Mouse (Mus musculus) neural tube, embryonic 11.5 days (tissue): ENCODE measurements around the gene Tas2r117. TPM values are rescaled to one million over a fixed set of nuclear protein-coding genes. Genes with fewer than 3 reads are reported as not detected.

Experiments
- ATAC-seq: fragments of 200-750 bp; cut with Nextera tagmentation; 2 replicates; pipeline ENCODE4 v1.8.0; 2017; ENCODE audit warnings: moderate number of reproducible peaks, mild to moderate bottlenecking, moderate TSS enrichment, moderate library complexity; ENCODE audit not compliant: insufficient read depth, low FRiP score, low TSS enrichment
- DNase-seq: peaks from one replicate; pipeline ENCODE4 v3.0.0-alpha.2; 2015; ENCODE audit warnings: low spot score
- H3K27ac ChIP-seq: fragments of 300-500 bp; sonication (generic); 2 replicates; pipeline ENCODE4 v1.5.1; 2014; ENCODE audit warnings: low read depth, mild to moderate bottlenecking, low read length
- H3K27me3 ChIP-seq: fragments of 300-500 bp; sonication (generic); 2 replicates; pipeline ENCODE4 v1.6.1; 2014; ENCODE audit warnings: mild to moderate bottlenecking, low read length, mixed read lengths; ENCODE audit not compliant: control insufficient read depth, insufficient read depth
- H3K36me3 ChIP-seq: fragments of 300-500 bp; sonication (generic); 2 replicates; pipeline ENCODE4 v1.6.1; 2014; ENCODE audit warnings: mild to moderate bottlenecking, low read length, moderate library complexity, mixed read lengths; ENCODE audit not compliant: control insufficient read depth, insufficient read depth
- H3K4me1 ChIP-seq: fragments of 300-500 bp; sonication (generic); 2 replicates; pipeline ENCODE4 v1.6.1; 2014; ENCODE audit warnings: low read length, mixed read lengths; ENCODE audit not compliant: control insufficient read depth, insufficient read depth
- H3K4me2 ChIP-seq: fragments of 300-500 bp; sonication (generic); 2 replicates; pipeline ENCODE4 v1.6.1; 2014; ENCODE audit warnings: low read depth, mild to moderate bottlenecking, moderate library complexity
- H3K4me3 ChIP-seq: fragments of 300-500 bp; sonication (generic); 2 replicates; pipeline ENCODE4 v1.5.1; 2014; ENCODE audit warnings: low read depth, low read length
- H3K9ac ChIP-seq: fragments of 300-500 bp; sonication (generic); 2 replicates; pipeline ENCODE4 v1.6.1; 2014; ENCODE audit warnings: mild to moderate bottlenecking, low read length
- H3K9me3 ChIP-seq: fragments of 300-500 bp; sonication (generic); 2 replicates; pipeline ENCODE4 v1.6.1; 2016; ENCODE audit warnings: low read length; ENCODE audit not compliant: control insufficient read depth
- WGBS: fragments of 180-500 bp; shearing (Covaris S2); extraction: QIAGEN DNeasy Blood & Tissue Kit; methylation state at CpG from one replicate; pipeline ENCODE4 v1.1.7; 2014; 5-methylcytosine and 5-hydroxymethylcytosine counted together
- polyA plus RNA-seq: library from polyadenylated mRNA; unstranded; fragments of >200 nt; fragmentation: Nextera tagmentation; extraction: Ambion mirVana; gene quantifications from 2 replicates; pipeline ENCODE4 v1.2.1, GENCODE M21; 2014

Gene Tas2r117
- not detected in 2 replicates for polyA plus RNA-seq

DNA sequence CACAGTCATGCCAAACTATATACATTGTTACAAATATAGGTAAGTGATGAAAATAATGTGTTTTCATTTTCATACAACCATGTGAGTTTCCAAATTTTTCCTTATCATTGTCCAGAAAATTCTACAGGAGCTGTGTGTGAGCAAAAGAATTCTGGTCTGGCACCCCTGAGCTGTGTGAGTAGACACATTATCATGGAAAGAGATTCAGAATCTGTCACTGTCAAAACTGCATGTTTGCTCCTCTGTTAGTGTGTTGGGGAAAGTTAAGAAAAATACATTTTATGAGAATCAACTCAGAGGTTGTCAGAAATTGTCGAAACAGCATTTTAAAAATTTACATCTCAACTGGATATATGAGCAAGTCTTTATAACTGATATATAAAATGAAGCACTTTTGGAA, at the start of gene Tas2r117:
Gene Tas2r117, plus strand, starts transcription at position 301 of the 400 bp plus-strand sequence.
- Histone ChIP-seq H3K36me3 (no peaks in the 10 kb centered on the region), H3K9ac (no peak within 1 kb of the TSS), H3K4me2 (no peak within 1 kb of the TSS), H3K27ac (no peak within 1 kb of the TSS), H3K27me3 (no peaks in the 10 kb centered on the region), H3K4me1 (no peaks in the 10 kb centered on the region), H3K4me3 (no peak within 1 kb of the TSS), H3K9me3 (no peaks in the 10 kb centered on the region)
- DNase-seq (no peak), ATAC-seq (no peak)
- 93% methylated on average over 1 of the region's 1 CpGs for WGBS

DNA sequence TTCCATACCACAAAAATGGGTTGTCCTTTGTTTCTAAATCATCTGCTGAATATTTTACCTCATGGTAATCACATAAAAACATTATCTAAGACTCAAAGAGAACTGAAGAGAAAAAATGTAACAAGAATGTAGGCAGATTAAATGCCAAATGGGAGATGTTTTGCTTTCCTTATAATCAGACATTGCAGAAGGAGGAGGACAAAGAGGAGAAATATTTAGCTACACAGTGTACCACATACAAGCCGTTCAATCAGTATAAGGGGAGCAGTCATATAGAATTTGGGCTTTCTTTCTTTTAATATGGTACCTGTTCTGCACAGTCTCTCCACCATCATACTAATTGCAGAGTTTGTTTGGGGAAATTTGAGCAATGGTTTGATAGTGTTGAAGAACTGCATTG, 48.2 kb upstream of the Tas2r117 start, which contains the start of gene Tas2r124:
Gene Tas2r124, plus strand, starts transcription at position 301 of the 400 bp plus-strand sequence.
- H3K4me3 ChIP-seq: no peak within 1 kb of the TSS
- WGBS: 85% methylated on average over 1 of the region's 1 CpGs
- H3K9ac ChIP-seq: no peak within 1 kb of the TSS
- ATAC-seq: no peak
- no peaks in the 10 kb centered on the region for H3K9me3 ChIP-seq
- no peaks in the 10 kb centered on the region for H3K4me1 ChIP-seq
- no peak within 1 kb of the TSS for H3K27ac ChIP-seq
- no peak within 1 kb of the TSS for H3K4me2 ChIP-seq
- no peaks in the 10 kb centered on the region for H3K36me3 ChIP-seq
- no peaks in the 10 kb centered on the region for H3K27me3 ChIP-seq
- DNase-seq: no peak

- no peak within 1 kb of the TSS for H3K4me2 ChIP-seq
- no peaks in the 10 kb centered on the region for H3K27me3 ChIP-seq
- 99% methylated on average over 2 of the region's 2 CpGs for WGBS
- no peaks in the 10 kb centered on the region for H3K36me3 ChIP-seq
- H3K27ac ChIP-seq: no peak within 1 kb of the TSS
- H3K4me3 ChIP-seq: no peak within 1 kb of the TSS
- no peak for ATAC-seq
- H3K4me1 ChIP-seq: no peaks in the 10 kb centered on the region
- no peak for DNase-seq
- H3K9ac ChIP-seq: no peak within 1 kb of the TSS
- H3K9me3 ChIP-seq: no peaks in the 10 kb centered on the region
Measured at GRCm38 (mm10) chr6:132761831-132762230, 40.8 kb upstream of the Tas2r117 start, which contains the start of gene Tas2r102. TSS of gene Tas2r102 (plus strand) at chr6:132762131.

DNA sequence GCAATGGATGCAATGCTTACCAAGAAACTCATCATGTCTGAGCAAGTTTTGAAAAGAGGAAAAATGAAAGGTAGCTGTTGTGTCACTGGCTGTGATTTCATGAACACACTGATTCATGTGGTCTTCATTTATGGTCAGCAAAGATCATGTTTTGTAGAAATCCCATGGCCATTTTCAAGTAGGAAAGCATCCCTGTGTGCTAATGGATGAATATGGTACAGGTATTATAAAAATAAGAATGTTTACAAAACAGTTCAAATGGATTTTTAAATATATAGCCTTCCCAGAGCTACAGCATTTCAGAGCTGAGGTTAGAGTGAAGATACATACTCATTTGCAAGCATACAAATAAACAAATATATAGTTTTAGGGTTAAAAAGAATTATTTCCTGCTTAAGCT, 24.6 kb upstream of the Tas2r117 start, which contains the start of gene Tas2r136:
Gene Tas2r136, minus strand, starts transcription at position 101 of the 400 bp plus-strand sequence.
- Histone ChIP-seq H3K4me2 (no peak within 1 kb of the TSS), H3K27me3 (no peaks in the 10 kb centered on the region), H3K4me3 (no peak within 1 kb of the TSS), H3K9ac (no peak within 1 kb of the TSS), H3K36me3 (no peaks in the 10 kb centered on the region), H3K27ac (no peak within 1 kb of the TSS), H3K9me3 (no peaks in the 10 kb centered on the region), H3K4me1 (no peaks in the 10 kb centered on the region)
- DNase-seq: no peak
- ATAC-seq: no peak

DNA sequence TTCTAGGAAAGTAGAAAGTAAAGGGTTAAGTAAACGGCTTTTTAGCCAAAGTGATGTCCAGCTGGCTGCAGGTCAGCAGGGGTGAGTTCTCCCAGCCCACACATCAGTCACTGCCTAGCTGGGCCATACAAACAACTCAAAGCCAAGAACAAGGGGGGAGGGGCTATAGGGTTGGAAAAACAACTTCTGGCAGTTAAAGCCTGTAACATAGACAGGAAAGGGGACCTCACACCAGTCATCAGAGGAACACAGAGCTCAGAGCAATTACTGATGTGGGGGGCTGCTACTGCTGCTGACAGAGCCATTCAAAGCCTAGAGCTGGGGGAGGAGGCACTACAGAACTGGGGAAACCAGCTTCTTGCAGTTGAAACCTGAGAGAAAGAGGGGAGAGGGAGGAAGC, 7.2 kb upstream of the Tas2r117 start:
- DNase-seq: peak; percentile 22
- Histone ChIP-seq H3K4me3 (no peak overlapping the region), H3K27ac (no peak overlapping the region), H3K4me2 (no peak overlapping the region), H3K9ac (no peak overlapping the region), H3K9me3 (peaks cover under 1% of the 10 kb centered on the region; the same call in 1 of the 2 replicates), H3K27me3 (no peaks in the 10 kb centered on the region), H3K4me1 (no peaks in the 10 kb centered on the region), H3K36me3 (no peaks in the 10 kb centered on the region)
- no peak for ATAC-seq
- WGBS: 29% methylated on average over 1 of the region's 1 CpGs

DNA sequence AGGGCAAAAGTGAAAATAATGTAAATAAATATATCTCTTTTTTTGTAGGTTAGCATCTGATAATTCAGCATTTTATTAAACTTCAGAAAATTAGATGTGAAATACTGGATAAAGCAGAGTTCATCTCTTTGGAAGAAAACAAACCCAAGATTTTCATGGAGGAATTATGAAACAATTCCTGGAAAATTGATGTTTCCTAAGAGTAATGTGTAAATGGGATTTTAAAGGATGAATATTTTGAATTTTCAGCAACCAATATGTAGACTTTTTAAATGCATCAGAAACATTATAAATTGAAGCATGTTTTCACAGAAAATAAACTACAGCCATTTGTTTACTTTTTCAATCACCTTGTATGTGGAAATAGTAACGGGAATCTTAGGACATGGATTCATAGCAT, 44.2 kb downstream of the Tas2r117 start, which contains the start of gene Tas2r123:
Gene Tas2r123, plus strand, starts transcription at position 301 of the 400 bp plus-strand sequence.
- DNase-seq: no peak

More for the DNA sequence above, 44.2 kb downstream of the Tas2r117 start, which contains the start of gene Tas2r123:
- no peak for ATAC-seq
- H3K27ac ChIP-seq: no peak within 1 kb of the TSS
- H3K4me2 ChIP-seq: no peak within 1 kb of the TSS
- no peaks in the 10 kb centered on the region for H3K36me3 ChIP-seq
- H3K4me3 ChIP-seq: no peak within 1 kb of the TSS
- no peaks in the 10 kb centered on the region for H3K27me3 ChIP-seq
- WGBS: 85% methylated on average over 1 of the region's 1 CpGs
- H3K4me1 ChIP-seq: no peaks in the 10 kb centered on the region
- H3K9ac ChIP-seq: no peak within 1 kb of the TSS
- no peaks in the 10 kb centered on the region for H3K9me3 ChIP-seq

Other genes with a start within 250 kb of the Tas2r117 start
- not detected in 2 replicates for gene Prh1, start 233.0 kb upstream of the Tas2r117 start, polyA plus RNA-seq
- gene Prp2, start 206.9 kb upstream of the Tas2r117 start, polyA plus RNA-seq: not detected in 2 replicates
- not detected in 2 replicates for gene A630073D07Rik, start 151.3 kb upstream of the Tas2r117 start, polyA plus RNA-seq
- not detected in 2 replicates for gene Tas2r120, start 145.9 kb upstream of the Tas2r117 start, polyA plus RNA-seq
- not detected in 2 replicates for gene Tas2r121, start 101.8 kb upstream of the Tas2r117 start, polyA plus RNA-seq
- gene Tas2r122, start 90.9 kb upstream of the Tas2r117 start, polyA plus RNA-seq: not detected in 2 replicates
- not detected in 2 replicates for gene Tas2r115, start 64.8 kb upstream of the Tas2r117 start, polyA plus RNA-seq
- gene Tas2r124, start 48.1 kb upstream of the Tas2r117 start, polyA plus RNA-seq: not detected in 2 replicates
- gene Tas2r102, start 40.7 kb upstream of the Tas2r117 start, polyA plus RNA-seq: not detected in 2 replicates
- not detected in 2 replicates for gene Tas2r136, start 24.7 kb upstream of the Tas2r117 start, polyA plus RNA-seq
- not detected in 2 replicates for gene Tas2r123, start 44.3 kb downstream of the Tas2r117 start, polyA plus RNA-seq
- gene Tas2r116, start 52.6 kb downstream of the Tas2r117 start, polyA plus RNA-seq: not detected in 2 replicates
- not detected in 2 replicates for gene Tas2r110, start 65.2 kb downstream of the Tas2r117 start, polyA plus RNA-seq
- gene Tas2r113, start 90.2 kb downstream of the Tas2r117 start, polyA plus RNA-seq: not detected in 2 replicates
- not detected in 2 replicates for gene Tas2r125, start 106.8 kb downstream of the Tas2r117 start, polyA plus RNA-seq
- not detected in 2 replicates for gene Tas2r129, start 148.3 kb downstream of the Tas2r117 start, polyA plus RNA-seq
- gene Tas2r131, start 155.1 kb downstream of the Tas2r117 start, polyA plus RNA-seq: not detected in 2 replicates
- not detected in 2 replicates for gene Tas2r109, start 178.1 kb downstream of the Tas2r117 start, polyA plus RNA-seq
- gene Tas2r103, start 234.3 kb downstream of the Tas2r117 start, polyA plus RNA-seq: not detected in 2 replicates